Mouse (Mus musculus) C2C12 (cell line): ENCODE measurements around the gene Ncbp1.

Experiments used
- CTCF ChIP-seq: IDR thresholded peaks from one replicate; pipeline ENCODE4 v1.5.1; 2011; ENCODE audit not compliant: control insufficient read depth, insufficient read depth, insufficient read length
- FOSL1 ChIP-seq: IDR thresholded peaks from one replicate; pipeline ENCODE4 v1.8.0; 2011; ENCODE audit warnings: mild to moderate bottlenecking, low read length; ENCODE audit not compliant: poor library complexity, insufficient read depth, severe bottlenecking
- MAX ChIP-seq: IDR thresholded peaks from one replicate; pipeline ENCODE4 v1.6.1; 2011; ENCODE audit warnings: mild to moderate bottlenecking, control low read depth
- MYOG ChIP-seq: IDR thresholded peaks from one replicate; pipeline ENCODE4 v1.6.1; 2011; ENCODE audit not compliant: control insufficient read depth, insufficient read length; ENCODE audit errors: extremely low read depth
- USF1 ChIP-seq: IDR thresholded peaks from one replicate; pipeline ENCODE4 v1.6.1; 2011; ENCODE audit warnings: low read depth, mild to moderate bottlenecking, control low read depth, moderate library complexity

DNA sequence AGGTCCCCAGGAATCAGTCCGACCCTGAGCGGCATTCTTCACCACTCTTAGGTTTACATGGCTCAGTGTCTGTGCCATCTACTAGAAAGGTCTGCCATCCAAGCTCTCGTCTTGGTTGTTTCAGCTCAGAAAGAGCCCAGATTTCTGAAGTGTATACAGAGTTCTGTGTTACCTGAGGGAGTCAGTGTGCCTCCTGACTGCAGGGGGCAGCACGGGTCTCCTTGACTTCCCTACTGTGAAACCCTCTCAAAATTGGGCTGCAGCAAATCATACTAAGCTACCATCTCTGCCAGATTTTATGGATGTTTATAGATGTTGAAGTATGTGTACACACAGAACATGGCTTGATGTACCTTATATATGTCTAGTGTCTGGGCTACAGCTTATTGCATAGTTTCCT, 37.9 kb downstream of the Ncbp1 start:
- no peak for TF ChIP-seq CTCF
- TF ChIP-seq FOSL1: no peak
- no peak for TF ChIP-seq MAX
- no peak for TF ChIP-seq USF1
- TF ChIP-seq MYOG: no peak
